Mouse (Mus musculus) myocyte (in vitro differentiated cells): ENCODE data around the gene Nupl1.

Experiments used
- CEBPB ChIP-seq: IDR thresholded peaks from 2 replicates; pipeline ENCODE4 v1.6.1; 2011; ENCODE audit warnings: mild to moderate bottlenecking, moderate library complexity; ENCODE audit not compliant: poor library complexity, insufficient read depth, severe bottlenecking
- E2F4 ChIP-seq: IDR thresholded peaks from one replicate; pipeline ENCODE4 v1.6.1; 2011; ENCODE audit warnings: mild to moderate bottlenecking, control low read depth, moderate library complexity; ENCODE audit not compliant: insufficient read depth
- MAX ChIP-seq: IDR thresholded peaks from one replicate; pipeline ENCODE4 v1.6.1; 2011; ENCODE audit warnings: low read depth, mild to moderate bottlenecking, control low read depth
- POLR2A ChIP-seq: IDR thresholded peaks from one replicate; pipeline ENCODE4 v1.6.1; 2011; ENCODE audit warnings: low read depth, mild to moderate bottlenecking, control low read depth, moderate library complexity; ENCODE audit not compliant: insufficient read length
- POLR2AphosphoS2 ChIP-seq: IDR thresholded peaks from one replicate; pipeline ENCODE4 v1.6.1; 2011; ENCODE audit warnings: low read depth, control low read depth; ENCODE audit not compliant: insufficient read length
- TCF12 ChIP-seq: IDR thresholded peaks from one replicate; pipeline ENCODE4 v1.6.1; 2011; ENCODE audit warnings: mild to moderate bottlenecking, control low read depth; ENCODE audit not compliant: poor library complexity, insufficient read depth, severe bottlenecking

GRCm38 (mm10) chr14:60152373-60152772 lies 98.9 kb downstream of the Nupl1 start:
- TF ChIP-seq TCF12 (no peak), POLR2A (no peak), POLR2AphosphoS2 (no peak), CEBPB (no peak), E2F4 (no peak), MAX (no peak)
